Mouse (Mus musculus): ENCODE measurements around the gene Galt. TPM values are rescaled to one million over a fixed set of nuclear protein-coding genes. Genes with fewer than 3 reads are reported as not detected.

The Galt gene
- polyA plus RNA-seq, 1 experiment from 2014 or later: 53.9 TPM

DNA sequence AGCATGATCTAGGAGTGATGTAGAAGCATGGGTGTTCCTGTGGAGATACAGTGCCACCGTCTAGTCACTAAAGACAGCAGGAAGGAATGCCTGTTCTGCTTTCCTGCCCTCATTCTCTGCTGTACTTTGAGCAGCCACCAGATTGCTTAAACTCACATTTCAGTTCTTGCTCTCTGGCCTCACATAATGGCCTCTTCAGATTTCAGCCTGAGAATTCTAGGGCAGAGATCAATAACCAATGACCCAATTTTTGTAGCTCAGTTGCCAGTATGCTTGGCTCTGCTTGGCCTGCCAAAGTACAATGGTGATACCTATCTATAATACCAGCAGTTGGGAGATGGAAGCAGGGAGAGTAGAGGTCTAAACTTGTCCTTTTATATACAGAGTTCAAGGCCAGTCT lies 10.0 kb upstream of the Galt start:
- no peak for ATAC-seq (ENCODE audit: low FRiP score, low read depth)
- Histone ChIP-seq H3K36me3 (no peaks in the 10 kb centered on the region; the same call in 1 of the 2 replicates), H3K4me3 (no peak overlapping the region), H3K4me1 (replicated peaks) (peaks cover 12% of the 10 kb centered on the region), H3K27me3 (0 out of 2 replicates have a peak, but pooled peaks cover 4% of the 10 kb centered on the region), H3K4me2 (no peak overlapping the region), H3K27ac (replicated peaks) (no peak overlapping the region), H3K9me3 (peaks cover 11% of the 10 kb centered on the region; the same call in 1 of the 2 replicates), H3K9ac (no peak overlapping the region)
- WGBS: 81% methylated on average over 1 of the region's 1 CpGs

DNA sequence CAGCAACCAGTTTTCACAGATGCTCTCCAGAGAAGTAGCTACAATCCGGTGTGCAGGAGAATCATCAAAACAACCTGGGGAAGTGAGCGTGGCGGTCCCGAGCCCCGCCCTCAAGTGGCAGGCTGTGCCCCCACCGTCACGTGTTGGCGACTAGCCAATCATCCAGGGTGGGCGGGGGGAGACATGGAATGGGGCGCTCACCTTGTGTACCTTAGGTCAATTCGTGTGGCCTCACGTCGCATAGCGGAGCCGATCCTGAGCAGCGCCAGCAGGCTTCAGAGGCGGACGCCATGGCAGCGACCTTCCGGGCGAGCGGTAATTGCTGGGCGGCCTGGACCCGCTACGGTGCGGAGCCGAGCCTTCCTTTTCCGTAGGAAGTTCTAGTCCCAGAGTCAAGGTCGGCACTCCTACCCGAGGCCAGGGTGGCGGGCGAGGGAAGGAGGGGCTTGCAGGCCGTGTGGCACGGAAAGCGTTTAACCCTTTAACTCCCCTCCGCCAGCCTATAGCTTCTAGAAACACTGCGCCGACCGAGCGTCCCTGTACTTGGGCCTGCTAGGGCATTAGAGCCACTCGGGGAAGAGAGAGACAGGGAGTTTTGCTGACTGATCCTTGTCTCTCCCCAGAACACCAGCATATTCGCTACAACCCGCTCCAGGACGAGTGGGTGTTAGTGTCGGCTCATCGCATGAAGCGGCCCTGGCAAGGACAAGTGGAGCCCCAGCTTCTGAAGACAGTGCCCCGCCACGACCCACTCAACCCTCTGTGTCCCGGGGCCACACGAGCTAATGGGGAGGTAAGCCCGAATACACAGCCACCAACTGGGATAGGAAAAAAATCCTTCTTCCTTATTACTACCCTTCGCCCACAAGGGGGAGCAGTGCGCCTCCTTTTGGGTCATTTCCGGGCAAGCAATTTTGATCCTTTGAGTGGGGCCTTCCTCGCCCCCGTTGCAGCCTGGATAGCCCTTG lies 594 bp downstream of the Galt start, which contains the start of gene Sigmar1:
Gene Sigmar1 (minus strand): TSS at position 820 of the 968 bp plus-strand sequence.
- peak; percentile 81 for ATAC-seq (ENCODE audit: low FRiP score, low read depth)
- peaks cover 22% of the 10 kb centered on the region for H3K4me1 ChIP-seq (replicated peaks)
- peak within 1 kb of the TSS; percentile 70 for H3K9ac ChIP-seq
- no peaks in the 10 kb centered on the region for H3K27me3 ChIP-seq
- H3K36me3 ChIP-seq: 0 out of 2 replicates have a peak, but pooled peaks cover 2% of the 10 kb centered on the region
- H3K9me3 ChIP-seq: no peaks in the 10 kb centered on the region
- H3K4me3 ChIP-seq: peak within 1 kb of the TSS; percentile 75
- under 1% methylated on average over 57 of the region's 57 CpGs for WGBS
- peak within 1 kb of the TSS; percentile 89 for H3K4me2 ChIP-seq
- peak within 1 kb of the TSS; percentile 88 for H3K27ac ChIP-seq (replicated peaks)

- no peak overlapping the region; the same call in 1 of the 2 replicates for H3K27ac ChIP-seq (replicated peaks)
- ATAC-seq (ENCODE audit: low FRiP score, low read depth): 0 out of 2 replicates have a peak, but pooled peaks have one; percentile 2
- H3K27me3 ChIP-seq: no peaks in the 10 kb centered on the region
Observed at GRCm38 (mm10) chr4:41756440-41756839, 1.4 kb downstream of the Galt start.

DNA sequence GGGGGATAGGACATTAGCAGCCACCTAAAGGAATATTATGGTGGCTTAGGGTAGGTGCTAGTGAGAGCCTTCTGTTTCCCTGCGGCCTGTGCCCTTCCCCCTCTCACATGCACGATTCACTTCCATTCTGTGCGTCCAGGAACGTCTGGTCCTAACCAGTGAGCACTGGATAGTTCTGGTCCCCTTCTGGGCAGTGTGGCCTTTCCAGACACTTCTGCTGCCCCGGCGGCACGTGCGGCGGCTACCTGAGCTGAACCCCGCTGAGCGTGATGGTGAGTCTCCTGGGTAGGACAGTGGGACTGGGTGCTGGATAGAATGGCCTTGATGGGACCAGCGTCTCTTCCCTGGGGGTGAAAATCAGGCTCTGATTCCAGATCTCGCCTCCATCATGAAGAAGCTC lies 2.3 kb downstream of the Galt start:
- no peak overlapping the region for H3K27ac ChIP-seq (replicated peaks)
- H3K4me3 ChIP-seq: no peak overlapping the region
- H3K27me3 ChIP-seq: no peaks in the 10 kb centered on the region
- 0 out of 2 replicates have a peak, but pooled peaks cover 2% of the 10 kb centered on the region for H3K36me3 ChIP-seq
- H3K9me3 ChIP-seq: no peaks in the 10 kb centered on the region
- H3K4me2 ChIP-seq: no peak overlapping the region
- 95% methylated on average over 13 of the region's 13 CpGs for WGBS
- ATAC-seq (ENCODE audit: low FRiP score, low read depth): no peak
- peaks cover 39% of the 10 kb centered on the region for H3K4me1 ChIP-seq (replicated peaks)
- H3K9ac ChIP-seq: no peak overlapping the region

More at GRCm38 (mm10) chr4:41756440-41756839, 1.4 kb downstream of the Galt start:
- WGBS: 82% methylated on average over 8 of the region's 8 CpGs
- H3K4me1 ChIP-seq (replicated peaks): peaks cover 30% of the 10 kb centered on the region
- H3K9ac ChIP-seq: 0 out of 2 replicates have a peak overlapping the region, but pooled peaks have one; percentile 17
- H3K9me3 ChIP-seq: no peaks in the 10 kb centered on the region
- H3K4me2 ChIP-seq: peak overlapping the region; percentile 89
- H3K4me3 ChIP-seq: peak overlapping the region; percentile 75
- 0 out of 2 replicates have a peak, but pooled peaks cover 2% of the 10 kb centered on the region for H3K36me3 ChIP-seq

- no peak for ATAC-seq (ENCODE audit: low FRiP score, low read depth)
- Histone ChIP-seq H3K4me1 (replicated peaks) (peaks cover 44% of the 10 kb centered on the region), H3K9ac (no peak overlapping the region), H3K27ac (replicated peaks) (no peak overlapping the region), H3K9me3 (no peaks in the 10 kb centered on the region), H3K4me2 (no peak overlapping the region), H3K36me3 (0 out of 2 replicates have a peak, but pooled peaks cover 2% of the 10 kb centered on the region), H3K4me3 (no peak overlapping the region), H3K27me3 (no peaks in the 10 kb centered on the region)
- 87% methylated on average over 11 of the region's 11 CpGs for WGBS
Observed at GRCm38 (mm10) chr4:41758021-41758420, 3.0 kb downstream of the Galt start.

DNA sequence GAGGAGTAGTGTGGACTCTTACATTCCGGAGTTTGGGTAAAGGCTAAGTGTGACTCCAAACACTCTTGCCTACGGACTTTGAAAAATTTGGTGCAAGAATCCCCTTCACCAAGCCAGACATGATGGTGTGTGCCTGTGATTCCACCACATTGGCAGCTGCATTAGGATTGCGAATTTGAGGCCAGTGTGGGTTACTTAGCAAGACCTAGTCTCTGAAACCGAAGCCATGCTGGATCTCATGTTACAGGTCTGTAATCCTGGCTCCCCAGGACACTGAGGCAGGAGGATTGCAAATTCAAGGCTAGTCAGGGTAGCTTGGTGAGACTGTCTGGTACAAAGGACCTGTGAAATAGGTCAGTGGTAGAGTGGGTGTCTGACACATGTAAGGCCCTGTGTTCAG lies 3.7 kb downstream of the Galt start:
- Histone ChIP-seq H3K4me3 (no peak overlapping the region), H3K27me3 (no peaks in the 10 kb centered on the region), H3K4me2 (no peak overlapping the region), H3K36me3 (0 out of 2 replicates have a peak, but pooled peaks cover 2% of the 10 kb centered on the region), H3K9me3 (no peaks in the 10 kb centered on the region), H3K4me1 (replicated peaks) (peaks cover 44% of the 10 kb centered on the region), H3K27ac (replicated peaks) (no peak overlapping the region), H3K9ac (no peak overlapping the region)
- 95% methylated on average over 4 of the region's 4 CpGs for WGBS
- ATAC-seq (ENCODE audit: low FRiP score, low read depth): no peak

DNA sequence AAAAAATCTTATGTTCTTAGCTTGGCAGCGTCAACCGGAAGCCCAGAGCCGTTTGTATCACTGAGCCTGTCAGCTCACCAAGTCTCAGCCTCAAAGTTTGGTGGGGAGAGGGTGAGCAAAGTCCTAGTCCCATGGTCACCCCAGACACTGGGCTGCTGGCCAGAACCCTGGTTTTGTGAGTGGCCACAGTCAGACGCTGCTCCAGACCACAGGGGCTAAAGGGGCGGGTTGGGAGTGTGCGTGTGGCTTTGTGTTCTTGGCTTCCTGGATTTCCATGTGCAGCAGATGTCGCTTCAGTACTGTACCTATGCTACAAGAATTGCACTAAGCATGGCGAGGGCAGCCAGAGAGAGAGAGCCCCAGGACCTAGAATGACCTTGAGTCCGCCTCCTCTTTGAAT lies 4.2 kb downstream of the Galt start:
- H3K4me3 ChIP-seq: no peak overlapping the region
- no peaks in the 10 kb centered on the region for H3K27me3 ChIP-seq
- no peak overlapping the region for H3K9ac ChIP-seq
- H3K36me3 ChIP-seq: 0 out of 2 replicates have a peak, but pooled peaks cover 2% of the 10 kb centered on the region
- H3K27ac ChIP-seq (replicated peaks): no peak overlapping the region
- ATAC-seq (ENCODE audit: low FRiP score, low read depth): no peak
- H3K9me3 ChIP-seq: no peaks in the 10 kb centered on the region
- no peak overlapping the region for H3K4me2 ChIP-seq
- WGBS: 82% methylated on average over 9 of the region's 9 CpGs
- H3K4me1 ChIP-seq (replicated peaks): peaks cover 44% of the 10 kb centered on the region

GRCm38 (mm10) chr4:41759656-41760287 lies 4.7 kb downstream of the Galt start:
- no peak for ATAC-seq (ENCODE audit: low FRiP score, low read depth)
- H3K27ac ChIP-seq (replicated peaks): peak overlapping the region; percentile 63; the same call in 1 of the 2 replicates

DNA sequence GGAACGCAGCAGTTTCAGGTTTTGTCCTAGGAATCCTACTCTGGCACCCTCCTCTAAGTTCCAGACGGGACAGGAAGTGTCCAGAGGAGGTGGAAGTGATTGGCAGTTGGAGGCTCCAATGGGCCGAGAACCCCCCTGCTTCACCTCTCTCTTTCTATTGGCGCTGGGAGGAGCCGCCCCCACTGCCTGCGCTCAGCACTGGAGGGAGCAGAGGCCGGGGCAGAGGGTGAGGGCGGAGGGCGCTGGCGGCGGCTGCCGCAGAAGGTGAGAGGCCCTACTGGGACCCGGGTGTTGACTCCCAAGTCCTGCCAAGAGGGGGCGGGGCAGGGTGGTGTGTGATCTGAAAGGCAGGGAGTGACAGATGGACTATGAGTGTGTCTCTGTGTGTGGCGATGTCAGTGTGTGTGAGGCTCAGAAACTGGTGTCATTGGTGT lies 5.3 kb downstream of the Galt start:
- Histone ChIP-seq H3K4me3 (peak overlapping the region; percentile 25), H3K9ac (peak overlapping the region; percentile 14), H3K4me1 (replicated peaks) (peaks cover 38% of the 10 kb centered on the region), H3K27ac (replicated peaks) (peak overlapping the region; percentile 63), H3K36me3 (0 out of 2 replicates have a peak, but pooled peaks cover 2% of the 10 kb centered on the region), H3K4me2 (peak overlapping the region; percentile 48), H3K9me3 (no peaks in the 10 kb centered on the region), H3K27me3 (no peaks in the 10 kb centered on the region)
- ATAC-seq (ENCODE audit: low FRiP score, low read depth): peak; percentile 68
- under 1% methylated on average over 15 of the region's 15 CpGs for WGBS

More at GRCm38 (mm10) chr4:41759656-41760287, 4.7 kb downstream of the Galt start:
- H3K9ac ChIP-seq: peak overlapping the region; percentile 14; the same call in 1 of the 2 replicates
- H3K4me2 ChIP-seq: peak overlapping the region; percentile 48
- WGBS: 49% methylated on average over 6 of the region's 6 CpGs
- H3K9me3 ChIP-seq: no peaks in the 10 kb centered on the region
- peak overlapping the region; percentile 25 for H3K4me3 ChIP-seq
- H3K4me1 ChIP-seq (replicated peaks): peaks cover 41% of the 10 kb centered on the region
- H3K27me3 ChIP-seq: no peaks in the 10 kb centered on the region
- 0 out of 2 replicates have a peak, but pooled peaks cover 2% of the 10 kb centered on the region for H3K36me3 ChIP-seq

DNA sequence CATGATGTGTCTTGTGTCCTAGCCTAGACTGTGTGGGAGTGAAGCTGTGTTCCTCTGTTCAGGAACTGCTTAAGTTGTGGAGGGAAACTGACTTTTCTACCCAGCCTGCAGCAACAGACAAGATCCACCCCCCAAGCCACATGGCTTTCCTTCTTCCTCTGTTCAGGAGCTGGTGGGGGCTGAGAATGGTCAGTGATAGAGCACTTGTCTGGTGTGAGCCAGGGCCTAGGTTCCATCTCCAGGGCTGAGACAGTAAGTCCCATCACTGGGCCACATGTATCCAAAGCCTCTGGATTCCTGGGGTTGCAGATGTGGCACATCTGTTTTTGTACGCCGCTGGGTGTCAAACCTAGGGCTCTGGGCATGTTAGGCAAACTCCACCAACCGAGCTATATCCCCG lies 5.9 kb downstream of the Galt start:
- Histone ChIP-seq H3K9ac (peak overlapping the region; percentile 14; the same call in 1 of the 2 replicates), H3K27ac (replicated peaks) (peak overlapping the region; percentile 16; the same call in 1 of the 2 replicates), H3K4me1 (replicated peaks) (peaks cover 38% of the 10 kb centered on the region), H3K27me3 (no peaks in the 10 kb centered on the region), H3K4me3 (peak overlapping the region; percentile 25; the same call in 1 of the 2 replicates), H3K4me2 (peak overlapping the region; percentile 48), H3K9me3 (no peaks in the 10 kb centered on the region), H3K36me3 (0 out of 2 replicates have a peak, but pooled peaks cover 2% of the 10 kb centered on the region)
- peak; percentile 10; the same call in 1 of the 2 replicates for ATAC-seq (ENCODE audit: low FRiP score, low read depth)
- WGBS: 86% methylated on average over 4 of the region's 4 CpGs

DNA sequence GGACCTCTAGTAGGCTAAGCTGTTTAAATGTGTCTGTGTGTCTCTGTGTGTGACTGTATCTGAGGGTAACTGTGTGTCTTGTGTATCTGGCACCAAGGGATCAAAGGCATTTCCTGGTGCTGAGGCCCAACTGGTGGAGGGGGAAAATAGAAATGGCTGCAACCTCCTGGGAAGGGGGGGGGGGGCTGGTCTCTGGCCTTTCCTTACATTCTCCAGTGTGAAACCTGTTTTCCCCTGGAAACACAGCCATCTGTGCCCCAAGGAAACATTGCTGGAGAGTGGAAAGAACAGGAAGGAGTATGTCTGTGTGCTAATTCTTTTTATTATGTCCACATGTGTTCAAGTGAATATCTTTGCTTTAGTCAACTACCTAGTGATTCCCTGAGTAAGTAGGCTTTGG lies 6.7 kb downstream of the Galt start:
- Histone ChIP-seq H3K9me3 (no peaks in the 10 kb centered on the region), H3K9ac (no peak overlapping the region), H3K27ac (replicated peaks) (peak overlapping the region; percentile 48), H3K4me3 (no peak overlapping the region), H3K4me2 (peak overlapping the region; percentile 48), H3K27me3 (no peaks in the 10 kb centered on the region), H3K4me1 (replicated peaks) (peaks cover 32% of the 10 kb centered on the region), H3K36me3 (0 out of 2 replicates have a peak, but pooled peaks cover 2% of the 10 kb centered on the region)
- no peak for ATAC-seq (ENCODE audit: low FRiP score, low read depth)
